Mouse (Mus musculus) lung, embryonic 16.5 days (tissue): Measurements from ENCODE around the gene Rgs19. TPM values are rescaled to one million over a fixed set of nuclear protein-coding genes. Genes with fewer than 3 reads are reported as not detected.

Experiments used
- ATAC-seq: fragments of 200-750 bp; cut with Nextera tagmentation; 2 replicates; pipeline ENCODE4 v1.8.0; 2017; ENCODE audit warnings: low read depth, mild to moderate bottlenecking, moderate library complexity
- H3K27ac ChIP-seq: fragments of 300-500 bp; sonication (generic); 2 replicates; pipeline ENCODE4 v1.5.1; 2014; ENCODE audit warnings: mild to moderate bottlenecking, control low read depth, low read length
- H3K27me3 ChIP-seq: fragments of 300-500 bp; sonication (generic); 2 replicates; pipeline ENCODE4 v1.6.1; 2014; ENCODE audit warnings: low read depth, low read length, mixed read lengths; ENCODE audit not compliant: control insufficient read depth, insufficient read depth
- H3K36me3 ChIP-seq: fragments of 300-500 bp; sonication (generic); 2 replicates; pipeline ENCODE4 v1.6.1; 2014; ENCODE audit warnings: low read length; ENCODE audit not compliant: control insufficient read depth, insufficient read depth
- H3K4me1 ChIP-seq: fragments of 300-500 bp; sonication (generic); replicated peaks from 2 replicates; pipeline ENCODE4 v1.6.1; 2014; ENCODE audit warnings: low read length, mixed read lengths; ENCODE audit not compliant: control insufficient read depth, insufficient read depth
- H3K4me2 ChIP-seq: fragments of 300-500 bp; sonication (generic); 2 replicates; pipeline ENCODE4 v1.6.1; 2014; ENCODE audit warnings: low read depth, low read length, control low read depth
- H3K4me3 ChIP-seq: fragments of 300-500 bp; sonication (generic); 2 replicates; pipeline ENCODE4 v1.5.1; 2014; ENCODE audit warnings: mild to moderate bottlenecking, low read length, control low read depth
- H3K9ac ChIP-seq: fragments of 300-500 bp; sonication (generic); 2 replicates; pipeline ENCODE4 v1.6.1; 2014; ENCODE audit warnings: low read length, control low read depth
- H3K9me3 ChIP-seq: fragments of 300-500 bp; sonication (generic); 2 replicates; pipeline ENCODE4 v1.6.1; 2016; ENCODE audit warnings: low read length; ENCODE audit not compliant: control insufficient read depth
- WGBS: fragments of 180-500 bp; shearing (Covaris S2); extraction: QIAGEN DNeasy Blood & Tissue Kit; methylation state at CpG from one replicate; pipeline ENCODE4 v1.1.7; 2014; 5-methylcytosine and 5-hydroxymethylcytosine counted together
- polyA plus RNA-seq: library from polyadenylated mRNA; unstranded; fragments of >200 nt; fragmentation: Nextera tagmentation; extraction: Ambion mirVana; gene quantifications from 2 replicates; pipeline ENCODE4 v1.2.1, GENCODE M21; 2015

Gene Rgs19
- polyA plus RNA-seq, 1 experiment from 2014 or later = 63.4 TPM

DNA sequence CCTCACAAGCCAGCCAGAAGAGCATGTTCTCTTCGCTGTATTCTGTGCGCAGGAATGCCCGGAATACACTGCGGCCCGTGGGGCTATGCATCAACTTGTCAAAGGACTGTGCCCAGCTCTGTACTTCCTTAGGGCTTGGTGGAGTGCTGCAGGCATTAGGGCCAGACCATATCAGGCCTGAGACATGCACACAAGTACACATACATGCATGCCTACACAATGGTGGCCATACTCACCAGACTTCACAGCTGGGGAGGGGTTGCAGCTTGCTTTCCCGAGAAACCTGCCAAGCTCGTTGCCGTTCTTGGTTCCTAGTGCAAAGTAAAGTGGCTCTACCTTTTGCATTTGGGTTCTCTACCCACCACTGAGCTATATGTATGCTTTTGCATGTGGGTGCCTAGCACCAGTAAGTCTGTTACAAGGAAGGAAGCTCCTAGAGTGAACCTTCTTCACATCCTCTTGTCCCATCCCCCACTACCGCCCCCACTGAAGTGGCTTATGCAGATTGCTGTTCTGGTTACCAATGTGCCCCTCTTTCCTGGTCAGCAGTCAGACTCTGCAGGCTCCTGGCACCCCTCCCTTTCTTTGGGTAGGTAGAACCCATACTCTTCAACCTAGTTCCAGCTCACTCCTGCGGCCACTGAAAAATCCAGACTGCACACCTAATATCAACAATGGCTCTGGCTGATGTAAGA is 4.2 kb downstream of the Rgs19 start:
- Histone ChIP-seq H3K27ac (no peak overlapping the region), H3K4me1 (peaks cover 11% of the 10 kb centered on the region), H3K4me3 (no peak overlapping the region), H3K36me3 (peaks cover 11% of the 10 kb centered on the region), H3K27me3 (no peaks in the 10 kb centered on the region), H3K9me3 (no peaks in the 10 kb centered on the region), H3K9ac (no peak overlapping the region), H3K4me2 (no peak overlapping the region)
- 85% methylated on average over 10 of the region's 10 CpGs for WGBS
- ATAC-seq = no peak

DNA sequence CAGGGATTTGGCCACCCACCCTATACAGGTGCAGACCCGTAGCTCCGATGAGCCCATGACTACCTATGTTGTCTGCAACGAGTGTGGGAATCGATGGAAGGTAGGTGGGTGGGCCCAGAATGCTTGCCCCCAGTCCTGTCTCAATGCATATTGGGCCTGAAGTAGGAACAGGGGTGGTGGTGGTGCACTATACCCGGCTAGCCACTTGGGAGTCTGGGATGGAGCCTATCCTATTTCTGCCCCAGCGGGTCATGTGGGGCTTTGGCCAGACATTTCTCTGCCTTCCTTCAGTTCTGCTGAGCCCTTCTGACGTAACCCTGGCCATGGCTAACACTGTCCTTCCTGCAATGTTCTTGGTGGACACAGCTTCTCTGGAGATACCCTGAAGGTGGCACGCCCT is 6.2 kb downstream of the Rgs19 start:
- Histone ChIP-seq H3K36me3 (peaks cover 11% of the 10 kb centered on the region), H3K4me2 (no peak overlapping the region), H3K4me3 (no peak overlapping the region), H3K9me3 (no peaks in the 10 kb centered on the region), H3K4me1 (peaks cover 4% of the 10 kb centered on the region), H3K27ac (no peak overlapping the region), H3K27me3 (no peaks in the 10 kb centered on the region), H3K9ac (no peak overlapping the region)
- ATAC-seq = no peak
- WGBS = 95% methylated on average over 8 of the region's 8 CpGs

DNA sequence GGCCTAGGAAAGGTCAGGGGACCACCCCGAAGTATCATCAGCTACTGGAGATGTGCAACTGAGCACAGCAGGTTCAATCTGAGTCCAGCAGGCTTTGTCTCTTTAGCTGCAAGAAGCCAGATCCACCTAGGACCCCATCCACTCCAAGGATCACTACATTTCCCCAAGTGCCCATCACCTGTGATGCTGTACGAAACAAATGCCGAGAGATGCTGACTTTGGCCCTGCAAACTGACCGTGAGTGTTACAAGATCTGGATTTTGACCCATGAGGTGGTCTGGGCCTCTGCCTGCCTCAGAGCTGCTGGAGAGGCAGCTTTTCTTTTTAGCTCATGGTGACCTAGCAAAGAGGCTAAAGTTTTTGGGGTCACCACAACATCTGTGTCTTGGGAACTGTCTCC is 8.1 kb downstream of the Rgs19 start:
- Histone ChIP-seq H3K4me3 (no peak overlapping the region), H3K9me3 (no peaks in the 10 kb centered on the region), H3K36me3 (peaks cover 11% of the 10 kb centered on the region), H3K27ac (no peak overlapping the region), H3K27me3 (no peaks in the 10 kb centered on the region), H3K9ac (no peak overlapping the region), H3K4me2 (no peak overlapping the region), H3K4me1 (peaks cover 5% of the 10 kb centered on the region)
- 84% methylated on average over 4 of the region's 4 CpGs for whole genome bisulfite sequencing
- ATAC-seq = no peak

DNA sequence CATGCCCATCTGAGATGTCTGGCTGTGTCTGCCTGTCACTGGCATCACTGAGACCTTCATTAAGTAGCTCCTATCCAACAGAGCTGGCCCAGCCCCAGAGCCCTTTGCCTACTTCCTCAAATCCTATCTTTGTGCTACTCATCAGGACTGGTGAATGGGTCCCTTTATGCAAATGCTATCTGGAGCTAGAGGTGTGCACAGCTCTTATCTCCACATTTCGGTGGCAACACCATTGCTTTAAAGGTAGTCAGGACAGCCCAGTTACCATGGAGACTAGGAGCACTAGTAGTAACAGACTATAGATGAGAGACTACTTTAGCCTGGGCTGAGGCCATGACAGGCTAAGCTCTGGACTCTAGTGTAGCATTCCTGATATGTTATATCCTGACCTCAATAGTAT is 9.1 kb downstream of the Rgs19 start:
- H3K27ac ChIP-seq = no peak overlapping the region
- 50% methylated on average over 1 of the region's 1 CpGs for WGBS
- ATAC-seq = no peak
- H3K27me3 ChIP-seq = no peaks in the 10 kb centered on the region
- H3K4me2 ChIP-seq = no peak overlapping the region
- H3K4me1 ChIP-seq = peaks cover 8% of the 10 kb centered on the region
- H3K4me3 ChIP-seq = no peak overlapping the region
- H3K36me3 ChIP-seq = peaks cover 11% of the 10 kb centered on the region
- no peak overlapping the region for H3K9ac ChIP-seq
- no peaks in the 10 kb centered on the region for H3K9me3 ChIP-seq

DNA sequence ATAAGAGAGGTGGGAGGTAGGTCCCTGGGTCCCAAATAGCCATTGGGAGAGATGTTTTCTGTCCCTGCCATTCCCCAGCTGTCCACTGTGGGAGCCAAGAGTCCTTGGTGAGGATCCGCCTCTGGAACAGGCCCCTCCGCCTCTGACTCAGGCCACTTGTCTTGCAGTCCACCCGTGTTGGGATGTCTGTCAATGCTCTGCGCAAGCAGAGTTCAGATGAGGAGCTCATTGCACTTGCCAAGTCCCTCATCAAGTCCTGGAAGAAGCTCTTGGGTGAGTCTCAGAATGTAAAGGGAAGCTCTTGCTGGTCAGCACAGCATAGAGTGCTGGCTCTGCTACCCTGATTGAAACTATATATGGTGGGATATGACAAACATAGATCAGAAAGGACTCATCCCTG is 10.4 kb downstream of the Rgs19 start:
- Histone ChIP-seq H3K4me3 (no peak overlapping the region), H3K36me3 (peaks cover 7% of the 10 kb centered on the region; the same call in 1 of the 2 replicates), H3K9me3 (no peaks in the 10 kb centered on the region), H3K27ac (no peak overlapping the region), H3K9ac (no peak overlapping the region), H3K4me1 (peaks cover 14% of the 10 kb centered on the region), H3K27me3 (no peaks in the 10 kb centered on the region), H3K4me2 (no peak overlapping the region)
- ATAC-seq = no peak
- WGBS = 50% methylated on average over 4 of the region's 4 CpGs

DNA sequence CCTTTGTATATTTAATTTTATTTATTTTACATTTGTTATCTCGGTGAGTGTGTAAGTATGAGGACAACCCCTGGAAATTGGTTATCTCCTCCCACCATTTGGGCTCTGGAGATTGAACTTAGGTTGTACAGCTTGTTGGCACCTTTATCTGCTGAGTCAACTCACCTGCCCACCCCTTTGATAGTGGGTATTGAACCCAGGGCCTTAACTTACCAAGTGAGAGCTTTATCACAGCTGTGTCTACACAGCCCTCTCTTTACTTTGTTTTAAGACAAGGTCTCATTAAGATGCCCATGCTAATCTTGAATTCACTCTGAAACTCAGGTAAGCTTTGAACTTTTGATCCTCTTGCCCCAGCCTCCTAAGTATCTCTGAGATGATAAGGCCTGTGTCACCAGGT is 11.8 kb downstream of the Rgs19 start:
- 55% methylated on average over 1 of the region's 1 CpGs for WGBS
- no peak overlapping the region for H3K4me2 ChIP-seq
- H3K36me3 ChIP-seq = peaks cover 5% of the 10 kb centered on the region; the same call in 1 of the 2 replicates
- no peak overlapping the region for H3K4me3 ChIP-seq
- no peaks in the 10 kb centered on the region for H3K27me3 ChIP-seq
- no peaks in the 10 kb centered on the region for H3K9me3 ChIP-seq
- no peak overlapping the region for H3K9ac ChIP-seq
- H3K27ac ChIP-seq = no peak overlapping the region
- no peak for ATAC-seq
- peaks cover 14% of the 10 kb centered on the region for H3K4me1 ChIP-seq

DNA sequence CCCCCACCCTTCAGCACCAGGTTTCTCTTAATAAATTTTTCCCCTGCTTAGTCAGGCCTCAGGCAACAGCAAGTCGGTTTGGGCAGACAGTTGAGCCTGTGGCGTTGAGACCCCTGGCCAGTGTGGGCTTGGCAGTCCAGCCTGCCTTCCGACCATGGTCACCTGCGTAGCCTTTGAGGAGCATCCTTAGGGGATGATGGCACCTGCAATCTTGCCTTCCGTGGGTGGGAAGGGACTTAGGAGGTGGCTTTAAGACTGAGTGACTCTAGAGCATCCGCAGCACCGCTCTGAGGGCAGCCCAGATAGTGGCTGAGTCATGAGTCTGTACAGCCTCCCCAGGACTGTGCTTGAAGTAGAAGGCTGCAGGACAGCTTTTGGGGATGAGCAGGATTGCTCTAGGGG is 13.1 kb downstream of the Rgs19 start:
- peak overlapping the region; percentile 51 for H3K27ac ChIP-seq

DNA sequence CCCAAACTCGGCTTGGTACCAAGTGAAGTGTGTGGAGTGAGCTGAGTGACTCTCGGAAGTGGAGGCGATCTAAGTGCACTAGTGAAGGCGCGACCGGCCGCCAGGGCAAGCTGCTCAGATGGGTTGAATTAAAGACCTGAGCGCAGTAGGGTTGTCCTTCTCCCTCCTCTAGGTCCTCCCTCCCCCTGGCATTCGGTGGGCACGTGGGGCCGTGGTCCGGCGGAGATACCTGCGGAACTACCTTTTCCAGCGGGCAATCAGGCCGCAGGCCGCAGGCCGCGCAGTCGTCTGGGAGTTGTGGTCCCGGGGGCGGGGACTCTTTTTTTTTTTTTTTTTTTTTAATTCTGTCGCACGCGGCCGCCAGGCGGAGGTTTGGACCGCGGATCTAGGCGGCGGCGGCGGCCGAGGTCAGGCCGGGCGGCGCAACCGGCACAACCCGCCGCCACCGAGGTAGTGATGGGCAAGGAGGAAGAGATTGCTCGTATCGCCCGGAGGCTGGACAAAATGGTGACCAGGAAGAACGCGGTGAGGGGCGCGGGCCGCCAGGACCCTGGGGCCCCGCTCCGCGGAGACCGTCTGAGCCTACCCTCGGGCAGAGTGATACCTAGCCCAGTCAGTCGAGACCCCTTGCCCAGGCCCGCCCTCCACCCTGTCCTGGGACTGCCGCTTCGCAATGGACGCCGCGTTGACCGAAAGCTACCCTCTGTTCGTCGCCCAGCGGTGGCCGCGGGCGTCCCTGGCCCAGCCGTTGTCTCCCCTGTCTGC is 13.6 kb downstream of the Rgs19 start, which contains the start of gene Tcea2:
Gene Tcea2, plus strand, starts transcription at position 360 of the 765 bp plus-strand sequence.
- H3K4me1 ChIP-seq = peaks cover 19% of the 10 kb centered on the region
- H3K9me3 ChIP-seq = no peaks in the 10 kb centered on the region
- peak within 1 kb of the TSS; percentile 65 for H3K27ac ChIP-seq
- peak; percentile 41 for ATAC-seq
- WGBS = under 1% methylated on average over 68 of the region's 69 CpGs
- peak within 1 kb of the TSS; percentile 89 for H3K9ac ChIP-seq
- H3K36me3 ChIP-seq = no peaks in the 10 kb centered on the region
- peak within 1 kb of the TSS; percentile 80 for H3K4me2 ChIP-seq
- H3K27me3 ChIP-seq = no peaks in the 10 kb centered on the region
- H3K4me3 ChIP-seq = peak within 1 kb of the TSS; percentile 72

More for the DNA sequence above, 13.1 kb downstream of the Rgs19 start:
- H3K9me3 ChIP-seq = no peaks in the 10 kb centered on the region
- peak overlapping the region; percentile 89 for H3K9ac ChIP-seq
- H3K36me3 ChIP-seq = no peaks in the 10 kb centered on the region
- H3K4me2 ChIP-seq = peak overlapping the region; percentile 80
- H3K4me1 ChIP-seq = peaks cover 14% of the 10 kb centered on the region
- ATAC-seq = no peak; the same call in 1 of the 2 replicates
- WGBS = 13% methylated on average over 7 of the region's 7 CpGs
- no peaks in the 10 kb centered on the region for H3K27me3 ChIP-seq
- peak overlapping the region; percentile 72 for H3K4me3 ChIP-seq

DNA sequence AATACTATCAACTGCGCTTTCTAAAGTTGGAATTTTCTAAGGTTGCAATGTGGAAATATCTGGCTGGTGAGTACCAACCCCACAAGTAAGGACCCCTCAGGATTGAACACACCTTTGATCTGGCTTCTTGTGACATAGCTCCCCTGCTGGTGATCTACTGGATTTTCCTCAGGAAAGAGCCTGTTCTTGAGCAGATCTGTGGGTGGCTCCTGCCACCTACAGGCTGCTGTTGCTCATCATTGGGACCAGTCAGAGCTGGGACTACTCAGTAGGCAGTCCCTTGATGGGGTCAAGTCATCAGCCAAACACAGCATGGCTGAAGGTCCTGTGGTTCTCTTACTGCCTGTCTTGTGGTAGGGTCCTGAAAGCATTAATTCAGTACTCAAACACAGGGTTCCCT is 15.0 kb downstream of the Rgs19 start:
- 46% methylated on average over 1 of the region's 1 CpGs for WGBS
- ATAC-seq = peak; percentile 73
- H3K4me2 ChIP-seq = no peak overlapping the region
- H3K4me3 ChIP-seq = no peak overlapping the region
- no peak overlapping the region for H3K27ac ChIP-seq
- no peaks in the 10 kb centered on the region for H3K9me3 ChIP-seq
- H3K9ac ChIP-seq = no peak overlapping the region
- peaks cover 25% of the 10 kb centered on the region for H3K4me1 ChIP-seq
- H3K27me3 ChIP-seq = no peaks in the 10 kb centered on the region
- H3K36me3 ChIP-seq = no peaks in the 10 kb centered on the region
